Mouse (Mus musculus) midbrain, embryonic 13.5 days (tissue): Measurements from ENCODE around the gene Hoxc11. TPM values are rescaled to one million over a fixed set of nuclear protein-coding genes. Genes with fewer than 3 reads are reported as not detected.

Source experiments
- ATAC-seq: fragments of 200-750 bp; cut with Nextera tagmentation; 2 replicates; pipeline ENCODE4 v1.8.0; 2017; ENCODE audit warnings: mild to moderate bottlenecking, moderate TSS enrichment, moderate library complexity
- H3K27ac ChIP-seq: fragments of 300-500 bp; sonication (generic); 2 replicates; pipeline ENCODE4 v1.5.1; 2015; ENCODE audit warnings: inconsistent platforms, mild to moderate bottlenecking, moderate library complexity
- H3K27me3 ChIP-seq: fragments of 300-500 bp; sonication (generic); 2 replicates; pipeline ENCODE4 v1.6.1; 2015; ENCODE audit warnings: mild to moderate bottlenecking, inconsistent platforms
- H3K36me3 ChIP-seq: fragments of 300-500 bp; sonication (generic); 2 replicates; pipeline ENCODE4 v1.6.1; 2015; ENCODE audit warnings: mild to moderate bottlenecking, inconsistent platforms
- H3K4me1 ChIP-seq: fragments of 300-500 bp; sonication (generic); replicated peaks from 2 replicates; pipeline ENCODE4 v1.6.1; 2015; ENCODE audit warnings: inconsistent platforms
- H3K4me2 ChIP-seq: fragments of 300-500 bp; sonication (generic); replicated peaks from 2 replicates; pipeline ENCODE4 v1.6.1; 2015; ENCODE audit warnings: moderate library complexity, mild to moderate bottlenecking, inconsistent platforms
- H3K4me3 ChIP-seq: fragments of 300-500 bp; sonication (generic); replicated peaks from 2 replicates; pipeline ENCODE4 v1.5.1; 2015; ENCODE audit warnings: mild to moderate bottlenecking, inconsistent platforms
- H3K9ac ChIP-seq: fragments of 300-500 bp; sonication (generic); replicated peaks from 2 replicates; pipeline ENCODE4 v1.6.1; 2015; ENCODE audit warnings: mild to moderate bottlenecking, inconsistent platforms
- H3K9me3 ChIP-seq: fragments of 300-500 bp; sonication (generic); 2 replicates; pipeline ENCODE4 v1.6.1; 2016; ENCODE audit warnings: mild to moderate bottlenecking, inconsistent platforms
- WGBS: fragments of 180-500 bp; shearing (Covaris S2); methylation state at CpG from one replicate; pipeline ENCODE4 v1.1.7; 2015; 5-methylcytosine and 5-hydroxymethylcytosine counted together
- polyA plus RNA-seq: library from polyadenylated mRNA; unstranded; fragments of >200 nt; fragmentation: Nextera tagmentation; extraction: Ambion mirVana; gene quantifications from 2 replicates; pipeline ENCODE4 v1.2.1, GENCODE M21; 2015

The Hoxc11 gene
- polyA plus RNA-seq, 1 experiment from 2014 or later: not detected

DNA sequence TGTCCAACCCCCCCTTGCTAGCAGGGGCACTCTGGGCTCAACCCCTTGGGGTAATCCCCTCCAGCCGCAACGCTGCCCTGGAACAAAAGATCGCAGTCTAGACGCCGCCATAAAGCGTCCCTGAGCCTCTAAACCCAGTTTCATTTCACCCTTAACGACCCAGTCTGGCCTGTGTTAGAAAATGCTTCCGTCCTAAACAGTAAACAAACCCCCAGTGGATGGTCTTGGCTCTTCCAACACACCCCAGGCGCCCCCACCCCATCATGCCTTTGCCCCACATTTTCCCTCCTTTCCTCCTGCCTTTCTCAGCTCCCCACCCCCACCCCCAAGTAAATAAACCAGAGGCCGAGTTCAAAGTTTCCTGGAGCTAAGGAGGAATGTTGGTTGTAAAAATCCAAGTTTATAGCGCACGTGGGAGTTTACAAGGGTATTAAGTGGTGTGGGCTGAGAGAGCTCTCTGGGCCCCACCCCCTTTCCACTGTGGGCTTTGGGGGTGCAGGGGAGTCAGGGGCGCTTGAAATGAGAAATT, 5.5 kb downstream of the Hoxc11 start:
- no peak overlapping the region for H3K27ac ChIP-seq
- no peaks in the 10 kb centered on the region for H3K36me3 ChIP-seq
- H3K4me1 ChIP-seq: no peaks in the 10 kb centered on the region
- peaks cover 98% of the 10 kb centered on the region for H3K27me3 ChIP-seq
- no peaks in the 10 kb centered on the region for H3K9me3 ChIP-seq
- ATAC-seq: no peak
- no peak overlapping the region for H3K4me3 ChIP-seq
- H3K9ac ChIP-seq: no peak overlapping the region
- 0% methylated on average over 13 of the region's 13 CpGs for WGBS
- no peak overlapping the region for H3K4me2 ChIP-seq

DNA sequence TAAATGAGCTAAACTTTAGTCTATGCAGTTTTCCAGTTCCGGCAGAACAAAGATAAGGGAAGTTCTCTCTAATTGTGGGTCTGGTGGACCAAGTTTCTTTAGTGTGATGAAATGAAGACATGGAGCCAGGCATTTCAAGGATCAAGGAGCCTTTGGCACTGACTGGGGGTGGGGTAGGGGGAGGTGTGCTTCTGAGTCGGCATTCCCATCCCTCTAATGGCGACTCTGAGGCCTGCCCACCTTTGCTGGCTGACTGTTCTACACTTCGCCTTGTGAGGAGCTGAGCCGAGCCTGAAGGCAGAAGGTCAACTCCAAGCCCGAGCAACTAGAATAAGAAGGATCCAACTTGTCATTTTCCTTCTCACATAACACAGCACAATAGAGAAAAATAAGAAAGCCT, 7.5 kb downstream of the Hoxc11 start:
- 4% methylated on average over 6 of the region's 6 CpGs for WGBS
- H3K4me1 ChIP-seq: peaks cover 5% of the 10 kb centered on the region
- no peak overlapping the region for H3K4me3 ChIP-seq
- ATAC-seq: no peak
- H3K9ac ChIP-seq: no peak overlapping the region
- no peak overlapping the region for H3K27ac ChIP-seq
- no peak overlapping the region for H3K4me2 ChIP-seq
- peaks cover 98% of the 10 kb centered on the region for H3K27me3 ChIP-seq
- H3K9me3 ChIP-seq: no peaks in the 10 kb centered on the region
- H3K36me3 ChIP-seq: no peaks in the 10 kb centered on the region

DNA sequence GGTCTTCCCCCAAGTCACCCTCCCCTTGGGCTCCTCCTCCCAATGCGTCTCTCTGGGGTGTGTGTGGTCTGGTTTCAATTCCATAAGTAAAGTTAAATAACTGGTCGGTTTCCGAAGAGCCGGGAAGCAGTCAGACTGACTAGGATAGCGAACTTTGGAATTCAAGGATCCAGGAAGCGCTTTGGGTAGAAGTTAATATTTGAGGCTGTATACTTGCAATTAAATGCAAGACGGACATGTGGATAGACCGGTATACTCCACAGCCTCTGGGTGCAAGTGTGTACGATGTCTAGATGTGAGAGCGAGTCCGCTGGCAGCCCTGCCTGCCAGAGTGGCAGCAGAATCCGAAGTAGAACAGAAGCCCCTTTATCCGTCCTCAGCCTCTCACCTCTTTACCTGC, 8.3 kb downstream of the Hoxc11 start:
- WGBS: 4% methylated on average over 13 of the region's 13 CpGs
- H3K36me3 ChIP-seq: no peaks in the 10 kb centered on the region
- peaks cover 5% of the 10 kb centered on the region for H3K4me1 ChIP-seq
- H3K9me3 ChIP-seq: no peaks in the 10 kb centered on the region
- ATAC-seq: no peak
- H3K27me3 ChIP-seq: peaks cover 98% of the 10 kb centered on the region
- no peak overlapping the region for H3K4me3 ChIP-seq
- no peak overlapping the region for H3K9ac ChIP-seq
- H3K4me2 ChIP-seq: no peak overlapping the region
- H3K27ac ChIP-seq: no peak overlapping the region

DNA sequence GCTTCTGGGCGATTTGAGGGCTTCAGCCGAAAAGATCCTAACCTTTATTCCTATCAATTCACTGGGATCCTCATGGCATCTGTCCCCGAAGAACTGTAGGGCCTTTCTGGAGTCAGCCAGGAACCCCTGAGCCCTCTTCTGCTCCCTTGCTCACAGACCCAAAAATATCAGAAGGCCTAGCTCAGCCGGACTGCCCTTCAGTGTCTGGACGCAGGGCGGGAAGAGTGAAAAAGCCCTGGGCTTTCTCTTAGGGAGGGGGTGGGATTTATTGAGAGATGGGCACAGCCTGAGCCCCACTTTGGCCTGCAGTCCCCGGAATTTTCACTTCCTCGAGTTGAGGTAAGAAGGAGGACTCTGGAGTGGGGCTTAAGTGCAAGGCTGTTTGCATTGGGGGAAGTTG, 9.0 kb downstream of the Hoxc11 start:
- Histone ChIP-seq H3K27me3 (peaks cover 97% of the 10 kb centered on the region), H3K9me3 (no peaks in the 10 kb centered on the region), H3K4me1 (peaks cover 5% of the 10 kb centered on the region), H3K27ac (no peak overlapping the region), H3K4me2 (no peak overlapping the region), H3K4me3 (no peak overlapping the region), H3K36me3 (no peaks in the 10 kb centered on the region), H3K9ac (no peak overlapping the region)
- no peak for ATAC-seq
- WGBS: 4% methylated on average over 8 of the region's 8 CpGs

DNA sequence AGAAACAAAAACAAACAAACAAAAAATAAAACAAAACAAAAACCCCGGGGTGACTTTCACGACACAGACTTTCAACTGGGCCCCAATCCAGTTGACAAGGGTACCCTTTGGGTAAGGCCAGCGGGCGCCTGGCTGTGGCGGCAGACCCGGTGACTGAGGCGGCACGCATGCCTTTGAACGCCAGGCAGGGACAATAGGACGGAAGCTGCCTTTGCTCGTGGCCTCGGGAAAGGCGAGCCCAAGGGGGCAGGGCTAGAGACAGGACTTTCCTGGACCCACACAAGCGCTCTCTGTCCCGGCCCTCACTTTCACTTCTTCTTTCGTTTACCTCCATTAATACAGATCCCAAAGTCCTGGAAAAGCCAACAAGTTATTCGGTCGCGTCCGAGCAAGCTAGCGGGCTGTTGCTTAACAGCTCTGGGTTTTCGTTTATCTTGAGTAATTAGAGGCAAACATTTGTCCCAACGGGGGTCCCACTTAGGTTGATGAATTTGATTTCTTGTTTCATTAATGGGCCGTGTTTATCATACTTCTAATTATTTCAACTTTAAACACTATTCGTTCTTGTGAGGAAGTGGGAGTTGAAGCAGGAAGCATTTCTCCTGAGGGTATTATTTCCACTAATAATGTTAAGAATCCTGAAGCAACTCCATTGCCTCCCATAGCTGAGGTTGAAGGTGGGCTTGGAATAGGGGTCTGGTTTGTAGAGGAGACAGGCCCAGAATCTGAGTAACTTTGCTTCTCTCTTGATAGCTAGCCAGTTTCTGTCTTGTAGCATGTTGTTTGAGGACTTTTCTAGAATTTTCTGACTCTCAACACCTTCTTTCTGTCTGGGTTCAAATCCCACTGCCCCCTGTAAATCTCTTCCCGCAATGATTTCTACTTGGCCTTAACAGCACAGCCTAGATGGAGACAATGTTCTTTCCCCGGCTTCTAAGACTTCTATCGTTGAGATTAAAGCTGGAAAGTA, 9.7 kb downstream of the Hoxc11 start:
- no peak overlapping the region for H3K27ac ChIP-seq
- no peak overlapping the region for H3K4me3 ChIP-seq
- H3K4me1 ChIP-seq: peaks cover 5% of the 10 kb centered on the region
- no peaks in the 10 kb centered on the region for H3K36me3 ChIP-seq
- H3K9ac ChIP-seq: no peak overlapping the region
- ATAC-seq: no peak
- H3K27me3 ChIP-seq: peaks cover 97% of the 10 kb centered on the region
- no peaks in the 10 kb centered on the region for H3K9me3 ChIP-seq
- no peak overlapping the region for H3K4me2 ChIP-seq
- 2% methylated on average over 28 of the region's 28 CpGs for WGBS

DNA sequence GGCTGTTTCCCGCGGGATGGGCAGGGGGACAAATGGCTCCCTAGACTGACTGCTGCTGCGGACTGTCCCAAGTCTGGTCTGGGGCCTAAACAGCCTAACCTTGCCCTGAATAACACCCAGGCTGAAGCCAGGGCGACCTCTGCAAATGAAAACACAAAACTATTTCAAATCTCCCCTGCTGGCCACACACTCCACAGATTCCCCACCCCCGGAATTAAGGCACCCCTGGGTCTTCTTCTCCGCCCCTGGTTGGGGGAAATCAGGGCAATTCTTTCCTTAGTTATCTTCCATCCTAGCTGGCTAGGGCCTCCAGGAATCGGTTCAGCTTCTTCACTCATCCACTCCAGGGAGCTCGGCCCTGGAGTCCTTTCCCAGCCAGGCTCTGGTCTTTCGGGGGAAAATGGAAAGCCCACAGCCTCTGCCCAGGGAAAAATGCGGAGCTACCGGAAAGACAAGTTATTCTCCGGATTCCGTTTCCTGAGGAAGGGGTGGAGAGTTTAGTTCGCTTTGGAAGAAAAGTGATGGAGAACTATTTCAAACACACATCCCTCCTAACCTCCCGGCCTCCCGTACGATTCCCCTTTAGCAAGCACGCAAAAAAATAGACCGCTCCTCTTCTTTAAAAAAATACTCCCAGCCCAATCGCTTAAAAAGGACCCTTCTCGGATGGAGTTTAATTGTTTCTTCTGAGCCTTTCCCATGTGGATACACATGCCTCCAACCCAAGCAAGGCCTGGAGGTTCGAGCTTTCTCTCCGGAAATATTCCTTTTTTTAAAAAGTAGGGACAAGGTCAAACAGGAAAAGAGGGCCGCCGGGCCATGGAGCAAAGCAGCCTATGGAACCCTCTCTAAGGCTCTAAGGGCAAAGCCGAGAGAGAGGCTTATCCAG, 11.0 kb downstream of the Hoxc11 start:
- Histone ChIP-seq H3K9ac (no peak overlapping the region), H3K27me3 (peaks cover 98% of the 10 kb centered on the region), H3K27ac (no peak overlapping the region), H3K4me2 (no peak overlapping the region), H3K4me1 (peaks cover 5% of the 10 kb centered on the region), H3K4me3 (no peak overlapping the region), H3K9me3 (no peaks in the 10 kb centered on the region), H3K36me3 (no peaks in the 10 kb centered on the region)
- no peak for ATAC-seq
- WGBS: 3% methylated on average over 26 of the region's 26 CpGs

DNA sequence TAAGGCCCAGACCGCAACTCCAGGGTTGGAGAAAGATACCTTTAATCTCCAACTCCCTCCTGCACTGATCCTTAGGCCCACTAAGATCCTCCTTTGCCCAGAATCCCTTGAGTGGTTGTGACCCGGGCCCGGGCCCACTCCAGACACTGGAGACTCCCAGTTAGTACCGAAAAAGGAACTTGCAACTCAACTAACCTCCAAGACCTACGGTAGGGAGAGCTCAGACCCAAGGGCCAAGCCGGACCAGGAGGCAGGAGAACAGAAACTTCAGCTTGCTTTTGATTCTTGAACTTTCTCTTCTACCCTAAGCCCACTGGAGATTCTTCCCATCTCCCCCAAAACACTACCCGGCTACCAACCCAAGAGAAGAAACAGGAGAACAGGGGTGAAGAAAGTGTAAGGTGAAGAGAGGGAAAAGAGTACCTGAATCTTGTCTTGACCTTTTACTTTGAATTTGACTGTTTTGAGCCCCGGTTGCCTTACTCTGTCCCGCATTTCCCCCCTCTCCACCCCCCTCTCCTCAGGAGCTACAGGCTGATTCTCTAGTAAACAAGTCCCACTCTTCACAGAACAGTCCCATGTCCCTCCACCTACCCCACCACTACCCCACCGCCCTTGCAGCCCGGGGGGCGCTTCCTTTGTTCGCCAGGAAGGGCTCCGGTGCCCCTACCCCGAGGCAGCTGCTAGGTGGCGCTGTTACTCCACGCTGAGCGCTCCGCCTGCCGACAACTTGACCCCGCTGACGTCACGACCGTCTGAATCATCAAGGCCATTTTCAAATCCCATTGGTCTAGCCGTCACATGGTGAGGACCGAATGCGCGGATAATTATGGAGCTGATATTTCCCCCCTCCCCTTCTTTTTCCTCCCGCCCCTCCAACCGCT, 11.9 kb downstream of the Hoxc11 start:
- Histone ChIP-seq H3K27ac (no peak overlapping the region), H3K27me3 (peaks cover 98% of the 10 kb centered on the region), H3K9ac (no peak overlapping the region), H3K4me3 (no peak overlapping the region), H3K4me1 (peaks cover 5% of the 10 kb centered on the region), H3K4me2 (peak overlapping the region; percentile 25; the same call in 1 of the 2 replicates), H3K36me3 (no peaks in the 10 kb centered on the region), H3K9me3 (no peaks in the 10 kb centered on the region)
- 2% methylated on average over 30 of the region's 30 CpGs for WGBS
- 0 out of 2 replicates have a peak, but pooled peaks have one; percentile 20 for ATAC-seq

DNA sequence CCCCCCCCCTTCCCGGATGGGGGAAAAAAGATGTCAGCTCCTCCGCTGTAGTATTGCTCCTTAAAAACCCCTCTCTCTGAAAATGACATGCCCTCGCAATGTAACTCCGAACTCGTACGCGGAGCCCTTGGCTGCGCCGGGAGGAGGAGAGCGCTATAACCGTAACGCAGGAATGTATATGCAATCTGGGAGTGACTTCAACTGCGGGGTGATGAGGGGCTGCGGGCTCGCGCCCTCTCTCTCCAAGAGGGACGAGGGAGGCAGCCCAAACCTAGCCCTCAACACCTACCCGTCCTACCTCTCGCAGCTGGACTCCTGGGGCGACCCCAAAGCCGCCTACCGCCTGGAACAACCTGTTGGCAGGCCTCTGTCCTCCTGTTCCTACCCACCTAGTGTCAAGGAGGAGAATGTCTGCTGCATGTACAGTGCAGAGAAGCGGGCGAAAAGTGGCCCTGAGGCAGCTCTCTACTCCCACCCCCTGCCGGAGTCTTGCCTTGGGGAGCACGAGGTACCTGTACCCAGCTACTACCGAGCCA, 12.6 kb downstream of the Hoxc11 start, which contains the start of gene Hoxc10:
Gene Hoxc10, plus strand, starts transcription at position 21 of the 536 bp plus-strand sequence.
- no peak within 1 kb of the TSS for H3K27ac ChIP-seq
- H3K27me3 ChIP-seq: peaks cover 98% of the 10 kb centered on the region
- H3K9me3 ChIP-seq: no peaks in the 10 kb centered on the region
- no peaks in the 10 kb centered on the region for H3K36me3 ChIP-seq
- no peak within 1 kb of the TSS for H3K9ac ChIP-seq
- 0 out of 2 replicates have a peak, but pooled peaks have one; percentile 43 for ATAC-seq
- no peak within 1 kb of the TSS for H3K4me3 ChIP-seq
- peaks cover 5% of the 10 kb centered on the region for H3K4me1 ChIP-seq
- 2% methylated on average over 24 of the region's 27 CpGs for WGBS
- H3K4me2 ChIP-seq: peak within 1 kb of the TSS; percentile 25; the same call in 1 of the 2 replicates

DNA sequence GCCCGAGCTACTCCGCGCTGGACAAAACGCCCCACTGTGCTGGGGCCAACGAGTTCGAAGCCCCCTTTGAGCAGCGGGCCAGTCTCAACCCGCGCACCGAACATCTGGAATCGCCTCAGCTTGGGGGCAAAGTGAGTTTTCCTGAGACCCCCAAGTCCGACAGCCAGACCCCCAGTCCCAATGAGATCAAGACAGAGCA, 13.0 kb downstream of the Hoxc11 start, which contains the start of gene Hoxc5:
Gene Hoxc5, plus strand, starts transcription at position 132 of the 199 bp plus-strand sequence.
- H3K36me3 ChIP-seq: no peaks in the 10 kb centered on the region
- no peak for ATAC-seq
- H3K4me1 ChIP-seq: peaks cover 5% of the 10 kb centered on the region
- H3K27me3 ChIP-seq: peaks cover 99% of the 10 kb centered on the region
- H3K9ac ChIP-seq: no peak within 1 kb of the TSS
- H3K4me3 ChIP-seq: no peak within 1 kb of the TSS
- no peaks in the 10 kb centered on the region for H3K9me3 ChIP-seq
- H3K4me2 ChIP-seq: peak within 1 kb of the TSS; percentile 25; the same call in 1 of the 2 replicates
- H3K27ac ChIP-seq: no peak within 1 kb of the TSS
- under 1% methylated on average over 12 of the region's 12 CpGs for WGBS

DNA sequence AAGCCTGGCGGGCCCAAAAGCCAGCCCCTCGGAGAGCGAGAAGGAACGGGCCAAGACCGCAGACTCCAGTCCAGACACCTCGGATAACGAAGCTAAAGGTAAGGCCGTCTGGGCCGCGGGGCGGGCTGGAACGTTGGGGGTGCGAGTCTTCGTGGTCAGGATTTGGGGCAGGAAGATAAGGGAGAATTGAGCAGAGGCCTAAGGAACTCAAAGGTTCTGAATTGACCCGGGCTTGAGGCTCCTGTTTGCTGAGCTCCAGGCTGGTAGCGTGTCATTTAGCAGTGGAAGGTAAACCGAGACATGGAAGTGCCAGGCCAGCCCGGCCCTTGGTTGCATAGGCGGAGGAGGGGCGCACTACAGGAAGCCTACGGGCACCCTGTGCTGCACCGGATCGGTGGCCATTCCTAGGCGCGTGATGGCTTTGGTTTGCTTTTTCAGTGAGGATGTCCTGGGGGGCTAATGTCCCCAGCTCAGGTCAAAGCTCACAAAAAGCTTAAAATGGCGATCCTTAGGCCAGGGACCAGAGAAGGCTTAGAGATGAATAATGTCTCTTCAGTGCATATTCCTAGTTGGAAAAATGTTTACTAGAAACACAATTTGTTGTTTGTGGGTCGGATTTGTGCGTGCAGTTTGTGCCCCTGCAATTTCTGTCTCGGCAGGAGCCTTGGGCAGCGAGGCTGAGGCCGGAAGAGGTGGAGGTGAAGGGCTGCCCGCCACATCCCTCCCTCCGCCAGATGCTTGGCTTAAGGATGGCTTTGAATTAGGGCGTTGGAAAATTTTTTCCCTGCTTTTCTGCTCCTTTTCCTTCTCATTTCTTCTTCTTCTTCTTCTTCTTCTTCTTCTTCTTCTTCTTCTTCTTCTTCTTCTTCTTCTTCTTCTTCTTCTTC, 13.5 kb downstream of the Hoxc11 start:
- Histone ChIP-seq H3K4me1 (peaks cover 5% of the 10 kb centered on the region), H3K4me3 (no peak overlapping the region), H3K4me2 (no peak overlapping the region), H3K36me3 (no peaks in the 10 kb centered on the region), H3K9ac (no peak overlapping the region), H3K27me3 (peaks cover 99% of the 10 kb centered on the region), H3K27ac (no peak overlapping the region), H3K9me3 (no peaks in the 10 kb centered on the region)
- ATAC-seq: no peak
- WGBS: 2% methylated on average over 34 of the region's 34 CpGs
